Mouse (Mus musculus): Measurements from ENCODE around the gene Efhd1.

Gene Efhd1

DNA sequence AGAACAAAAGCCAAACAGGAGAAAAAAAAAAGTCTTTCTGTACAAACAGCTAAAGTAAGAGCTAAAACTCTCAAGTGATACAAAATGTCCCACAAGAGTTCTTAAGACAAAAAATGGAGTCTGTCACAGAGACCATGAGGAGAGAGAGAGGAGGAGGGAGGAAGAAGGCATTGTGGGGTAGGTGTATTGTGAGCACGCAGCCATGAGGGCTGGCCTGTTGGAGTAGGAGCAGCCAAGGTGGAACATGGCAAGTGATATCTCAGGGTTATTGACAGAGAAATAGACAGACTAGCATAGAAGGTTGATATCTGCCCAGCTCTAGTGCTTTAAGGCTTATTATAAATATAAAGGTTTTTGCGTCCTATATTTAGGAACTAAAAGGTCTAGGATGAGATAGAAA is 48.5 kb downstream of the Efhd1 start:
- no peak for DNase-seq

DNA sequence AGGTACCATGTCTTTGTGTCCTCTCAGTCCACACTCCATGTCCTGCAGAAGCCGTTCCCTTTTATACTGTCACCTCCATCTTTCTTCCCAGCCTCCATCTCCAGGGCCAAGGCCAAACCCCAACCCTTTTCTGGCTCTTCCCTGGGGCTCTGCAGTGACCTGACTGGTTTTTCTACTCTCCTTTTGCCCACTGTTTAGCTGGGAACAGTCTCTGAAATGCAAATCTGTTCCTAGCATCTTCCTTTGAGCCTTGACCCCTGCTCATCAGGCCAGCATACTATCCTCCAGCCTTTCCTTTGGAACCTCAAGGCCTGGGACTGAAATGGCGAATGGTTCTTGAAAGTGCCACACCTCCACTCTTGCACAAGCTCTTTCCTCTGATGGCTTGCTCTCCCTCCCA is 49.0 kb downstream of the Efhd1 start:
- DNase-seq, result no peak

DNA sequence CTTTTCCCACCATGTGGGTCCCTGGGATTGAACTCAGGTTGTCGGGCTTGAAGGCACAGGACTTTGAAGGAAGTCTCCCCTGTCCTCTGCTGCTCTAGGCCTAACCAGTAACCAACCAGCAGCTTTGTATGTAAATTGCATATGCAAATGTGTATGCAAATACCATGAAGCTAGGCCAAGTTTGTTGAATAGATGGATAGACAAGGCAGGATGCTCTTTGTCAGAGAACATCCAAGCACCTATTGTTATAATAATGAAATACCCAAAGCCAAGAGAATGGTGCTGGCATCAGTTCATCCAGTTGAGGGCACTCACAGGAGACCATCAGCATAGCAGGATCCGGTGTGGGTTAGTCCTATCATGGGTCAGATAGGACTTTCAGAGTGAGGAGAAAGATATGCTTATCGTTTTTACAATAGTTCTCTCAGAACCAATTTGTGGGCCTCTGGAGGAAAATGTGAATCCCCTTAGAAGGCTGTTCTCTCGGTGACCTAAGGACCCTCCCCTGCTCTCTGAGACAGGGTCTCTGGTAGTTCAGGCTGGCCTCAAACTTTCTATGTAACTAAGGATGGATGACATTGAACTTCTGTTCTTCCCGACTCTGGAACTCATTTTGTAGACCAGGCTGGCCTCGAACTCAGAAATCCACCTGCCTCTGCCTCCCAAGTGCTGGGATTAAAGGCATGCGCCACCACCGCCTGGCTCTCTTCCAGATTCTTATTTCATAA is 49.8 kb downstream of the Efhd1 start:
- no peak for DNase-seq

DNA sequence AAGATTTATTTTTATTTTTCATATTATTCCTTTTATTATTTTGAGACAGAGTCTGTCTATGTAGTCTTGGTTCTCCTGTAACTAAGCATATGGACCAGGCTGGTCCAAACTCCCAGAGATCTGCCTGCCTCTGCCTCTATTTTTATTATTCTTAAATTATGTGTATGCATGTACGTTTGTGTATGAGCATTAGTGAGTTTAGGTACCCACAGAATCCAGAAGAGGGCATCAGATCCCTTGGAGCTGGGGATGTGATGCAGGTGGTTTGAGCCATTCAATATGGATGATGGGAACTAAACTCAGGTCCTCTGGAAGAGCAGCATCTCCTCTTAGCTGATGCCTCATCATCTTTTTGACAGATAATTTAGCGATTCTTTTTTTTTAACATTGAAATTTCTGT is 51.3 kb downstream of the Efhd1 start:
- no peak for DNase-seq

DNA sequence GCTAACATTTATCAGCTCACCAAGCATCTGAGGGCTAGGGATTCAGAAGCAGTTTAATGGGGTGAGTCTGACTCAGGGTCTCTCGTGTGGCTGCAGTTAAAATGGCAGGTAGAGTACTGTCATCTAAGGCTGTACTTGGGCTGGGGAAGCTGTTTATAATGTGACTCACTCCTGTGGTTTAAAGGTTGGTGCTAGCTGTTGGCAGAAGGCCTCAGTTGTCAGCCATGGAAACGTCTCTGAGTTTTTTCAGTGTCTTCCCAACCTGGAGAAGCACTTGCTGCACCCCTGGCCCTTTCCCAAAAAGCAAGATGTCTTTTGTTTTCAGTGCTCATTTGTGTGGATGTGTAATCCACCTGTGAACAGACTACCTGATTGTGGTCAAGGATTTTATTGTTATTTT is 51.7 kb downstream of the Efhd1 start:
- DNase-seq, result no peak

DNA sequence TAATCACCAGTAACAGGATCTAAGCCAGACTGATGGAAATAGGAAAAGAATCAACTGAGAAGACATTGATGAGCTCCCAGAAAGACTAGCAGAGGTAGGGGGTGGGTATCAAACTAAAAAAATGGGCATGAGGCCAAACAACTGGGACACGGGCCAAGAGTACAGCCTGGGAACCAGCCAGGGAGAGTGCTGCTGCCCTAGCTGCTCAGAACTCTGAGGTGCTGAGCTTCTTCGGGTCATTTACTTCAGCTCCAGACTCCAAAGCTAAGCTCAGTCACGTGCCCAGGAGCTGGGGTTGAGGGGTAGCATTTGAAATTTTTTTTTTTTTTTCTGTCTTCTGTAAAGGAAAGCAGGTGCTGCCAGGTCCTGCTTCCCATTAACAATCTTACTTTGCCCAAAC is 52.5 kb downstream of the Efhd1 start:
- peak; percentile 90 for DNase-seq

DNA sequence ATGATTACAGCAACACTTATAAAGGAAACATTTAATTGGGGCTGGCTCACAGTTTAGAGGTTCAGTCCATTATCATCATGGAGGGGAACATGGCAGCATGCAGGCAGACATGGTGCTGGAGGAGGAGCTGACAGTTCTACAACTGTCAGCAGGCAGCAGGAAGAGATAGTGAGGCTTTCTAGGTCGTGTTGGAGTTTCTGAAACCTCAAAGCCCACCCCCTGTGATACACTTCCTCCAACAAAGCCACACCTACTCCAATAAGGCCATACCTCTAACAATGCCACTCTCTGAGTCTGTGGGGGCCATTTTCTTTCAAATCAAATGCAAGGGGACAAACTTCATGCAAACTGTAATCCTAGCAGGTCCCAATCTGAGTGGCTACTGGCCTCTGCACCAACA is 56.9 kb downstream of the Efhd1 start:
- DNase-seq, result no peak

DNA sequence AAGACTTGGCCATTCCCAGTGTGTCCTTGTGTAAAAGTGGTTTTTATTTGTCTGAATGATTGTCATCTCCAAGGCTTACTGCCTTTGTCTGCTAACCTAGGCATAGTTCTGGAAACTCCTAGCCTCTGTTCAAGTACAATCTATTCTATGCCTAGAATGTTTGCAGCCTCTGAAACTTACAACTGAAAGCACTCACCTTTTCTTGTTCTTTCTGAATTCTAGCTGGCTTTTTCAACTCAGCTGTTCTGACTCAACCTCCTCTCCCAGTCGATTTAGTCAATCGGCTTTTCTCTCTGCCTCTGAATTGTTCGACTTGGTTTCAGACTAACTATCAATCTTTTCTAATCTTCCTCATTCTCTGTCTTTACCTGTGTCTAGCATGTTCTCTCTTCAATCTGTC is 58.6 kb downstream of the Efhd1 start:
- DNase-seq, result no peak

DNA sequence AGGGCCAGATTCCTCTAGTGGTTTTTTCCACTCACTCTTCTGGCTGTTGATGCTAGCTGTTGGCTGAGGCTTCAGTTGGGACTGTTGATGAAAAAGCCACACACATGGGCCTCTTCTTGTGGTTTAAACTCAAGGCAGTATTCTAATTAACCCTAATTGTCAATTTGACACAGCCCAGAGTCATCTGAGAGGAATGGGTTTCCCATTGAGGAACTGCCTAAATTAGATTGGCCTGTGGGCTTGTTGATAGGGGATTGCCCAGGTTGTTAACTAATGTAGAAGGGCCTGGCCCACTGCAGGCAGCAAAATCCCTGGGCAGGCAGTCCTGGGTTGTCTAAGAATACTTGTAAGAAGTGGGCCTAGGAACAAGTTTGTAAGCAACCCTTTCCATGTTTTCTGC is 60.5 kb downstream of the Efhd1 start:
- no peak for DNase-seq

DNA sequence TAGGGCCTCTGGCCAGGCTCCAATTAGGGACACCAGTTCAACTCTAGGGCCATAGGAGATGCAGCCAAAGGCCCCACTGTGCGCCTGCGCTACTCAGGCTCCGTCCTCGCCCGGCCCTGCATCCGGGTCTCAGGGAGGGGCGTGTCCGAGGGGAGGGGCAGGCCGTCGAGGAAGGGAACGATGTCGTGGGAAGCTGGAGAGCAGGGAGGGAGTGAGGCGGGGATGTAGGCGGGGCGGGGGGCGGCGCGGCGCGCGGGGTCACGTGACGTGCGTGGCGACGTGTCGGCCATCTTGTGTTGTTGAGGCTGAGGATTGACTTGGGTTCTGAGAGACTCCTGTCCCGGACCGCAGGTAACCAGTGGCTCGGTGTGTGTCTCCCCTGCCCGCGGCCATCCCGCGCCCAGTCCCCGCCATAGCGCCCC is 62.6 kb downstream of the Efhd1 start, which contains the start of gene Gigyf2:
Gene Gigyf2 (plus strand): TSS at position 257 of the 422 bp plus-strand sequence.
- DNase-seq, result peak; percentile 96

DNA sequence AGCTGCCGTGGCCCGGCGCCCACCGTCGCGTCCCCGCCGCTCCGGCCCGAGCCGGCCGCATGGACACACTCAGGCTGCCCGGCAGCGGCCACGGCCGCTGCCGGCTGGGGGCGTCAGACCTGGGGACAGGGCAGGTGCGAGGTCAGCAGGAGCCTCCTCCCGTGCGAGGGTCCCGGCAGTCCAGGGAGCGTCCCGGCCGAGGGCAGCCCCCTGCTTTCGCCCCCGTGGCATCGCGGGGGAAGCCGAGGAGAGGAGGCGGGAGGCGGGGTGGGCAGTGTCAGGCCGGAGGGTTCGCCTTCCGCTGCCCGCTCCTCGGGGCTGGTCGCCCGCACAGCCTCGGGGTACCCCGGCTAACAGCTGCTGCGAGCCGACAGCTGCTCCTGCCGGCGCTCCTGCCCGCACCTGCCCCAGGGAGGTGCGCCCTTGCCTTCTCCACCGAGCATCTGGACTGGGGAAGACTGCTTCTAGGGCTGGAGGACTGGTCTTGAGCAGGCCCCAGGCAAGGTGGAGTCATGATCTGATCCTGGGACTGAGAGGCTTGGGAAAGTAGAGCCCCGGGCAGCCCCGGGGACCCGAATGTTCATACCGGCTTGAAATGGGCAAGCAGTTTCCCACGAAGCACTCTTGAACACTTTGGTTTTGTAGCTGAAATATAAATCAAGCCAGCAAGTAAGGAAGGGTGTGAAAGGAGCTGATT is 63.1 kb downstream of the Efhd1 start:
- peak; percentile 43 for DNase-seq

DNA sequence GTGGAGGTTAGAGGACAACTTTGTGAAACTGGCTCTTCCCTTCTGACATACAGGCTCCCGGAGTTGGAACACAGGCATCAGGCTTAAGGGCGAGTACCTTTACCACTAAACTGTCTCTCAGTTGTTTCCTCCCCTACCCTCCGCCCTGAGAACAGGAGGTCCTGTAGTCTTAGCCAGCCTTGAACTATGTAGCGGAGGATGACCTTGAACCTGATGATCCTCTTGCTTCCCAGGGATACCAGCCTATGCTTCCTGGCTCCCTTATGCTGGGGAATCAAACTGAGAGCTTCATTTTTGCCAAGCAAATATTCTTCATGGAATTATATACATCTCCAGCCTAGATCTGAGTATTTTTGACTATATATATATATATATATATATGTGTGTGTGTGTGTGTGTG is 67.6 kb downstream of the Efhd1 start:
- no peak for DNase-seq

DNA sequence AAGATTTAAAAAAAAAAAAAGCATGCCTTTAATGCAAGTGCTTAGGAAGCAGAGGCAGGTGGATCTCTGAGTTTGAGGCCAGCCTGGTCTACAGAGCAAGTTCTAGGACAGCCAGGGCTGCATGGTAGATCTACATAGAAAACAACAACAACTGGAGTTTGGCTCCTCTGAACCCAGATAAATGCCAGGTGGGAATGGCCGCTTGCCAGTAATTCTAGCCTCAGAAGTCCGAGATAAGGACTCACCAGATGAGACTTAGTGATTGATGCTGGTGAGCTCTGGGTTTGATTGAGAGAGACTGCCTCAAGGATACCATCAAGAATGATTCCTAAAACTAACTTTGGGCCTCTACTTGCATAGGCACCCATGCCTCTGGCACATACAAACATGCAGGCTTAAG is 86.4 kb downstream of the Efhd1 start:
- no peak for DNase-seq

DNA sequence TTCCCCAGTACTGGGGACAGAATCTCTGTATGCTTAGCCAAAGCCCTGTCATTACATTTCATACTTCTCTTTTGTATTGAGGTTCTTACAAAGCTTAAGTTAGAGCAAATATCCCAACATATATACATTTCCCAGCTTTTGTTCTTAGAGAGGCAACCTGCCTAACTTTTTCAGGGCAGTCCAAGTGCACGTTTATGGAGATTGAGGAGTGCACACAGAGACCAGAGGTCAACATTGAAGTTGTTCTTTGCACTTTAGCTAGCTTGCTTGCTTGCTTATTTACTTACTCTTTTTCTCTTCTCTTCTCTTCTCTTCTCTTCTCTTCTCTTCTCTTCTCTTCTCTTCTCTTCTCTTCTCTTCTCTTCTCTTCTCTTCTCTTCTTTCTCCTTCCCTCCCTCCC is 96.1 kb downstream of the Efhd1 start:
- DNase-seq, result peak; percentile 15

Measured in kidney, adult 11 months (tissue).